Mouse (Mus musculus) midbrain, embryonic 16.5 days (tissue): ENCODE results near the gene Cgnl1. TPM values are rescaled to one million over a fixed set of nuclear protein-coding genes. Genes with fewer than 3 reads are reported as not detected.
A peak's percentile ranks its signal among the peaks of the same experiment; 100 is the strongest.

Experiments used
- ATAC-seq: fragments of 200-750 bp; cut with Nextera tagmentation; 2 replicates; pipeline ENCODE4 v1.8.0; 2017; ENCODE audit warnings: moderate TSS enrichment
- H3K27ac ChIP-seq: fragments of 300-500 bp; sonication (generic); 2 replicates; pipeline ENCODE4 v1.5.1; 2014; ENCODE audit warnings: mild to moderate bottlenecking, low read length, mixed read lengths
- H3K27me3 ChIP-seq: fragments of 300-500 bp; sonication (generic); 2 replicates; pipeline ENCODE4 v1.6.1; 2014; ENCODE audit warnings: low read depth, low read length, mixed read lengths; ENCODE audit not compliant: control insufficient read depth, insufficient read depth
- H3K36me3 ChIP-seq: fragments of 300-500 bp; sonication (generic); 2 replicates; pipeline ENCODE4 v1.6.1; 2014; ENCODE audit warnings: mild to moderate bottlenecking, low read length, moderate library complexity, mixed read lengths; ENCODE audit not compliant: control insufficient read depth, insufficient read depth
- H3K4me1 ChIP-seq: fragments of 300-500 bp; sonication (generic); 2 replicates; pipeline ENCODE4 v1.6.1; 2014; ENCODE audit warnings: mild to moderate bottlenecking, low read length, mixed read lengths; ENCODE audit not compliant: control insufficient read depth, insufficient read depth
- H3K4me2 ChIP-seq: fragments of 300-500 bp; sonication (generic); 2 replicates; pipeline ENCODE4 v1.6.1; 2014; ENCODE audit warnings: mild to moderate bottlenecking, low read length, mixed read lengths
- H3K4me3 ChIP-seq: fragments of 300-500 bp; sonication (generic); 2 replicates; pipeline ENCODE4 v1.5.1; 2014; ENCODE audit warnings: low read depth, mild to moderate bottlenecking, low read length, moderate library complexity, mixed read lengths
- H3K9ac ChIP-seq: fragments of 300-500 bp; sonication (generic); 2 replicates; pipeline ENCODE4 v1.6.1; 2014; ENCODE audit warnings: low read depth, low read length, mixed read lengths
- H3K9me3 ChIP-seq: fragments of 300-500 bp; sonication (generic); replicated peaks from 2 replicates; pipeline ENCODE4 v1.6.1; 2014; ENCODE audit warnings: mild to moderate bottlenecking, low read length, mixed read lengths; ENCODE audit not compliant: control insufficient read depth, poor library complexity, severe bottlenecking
- WGBS: fragments of 180-500 bp; shearing (Covaris S2); extraction: QIAGEN DNeasy Blood & Tissue Kit; methylation state at CpG from one replicate; pipeline ENCODE4 v1.1.7; 2014; 5-methylcytosine and 5-hydroxymethylcytosine counted together
- polyA plus RNA-seq: library from polyadenylated mRNA; unstranded; fragments of >200 nt; fragmentation: Nextera tagmentation; extraction: Ambion mirVana; gene quantifications from 2 replicates; pipeline ENCODE4 v1.2.1, GENCODE M21; 2015

The Cgnl1 gene
- polyA plus RNA-seq, 1 experiment from 2014 or later: 4.2 TPM

- ATAC-seq: no peak
- peaks cover 13% of the 10 kb centered on the region for H3K27me3 ChIP-seq
- no peaks in the 10 kb centered on the region for H3K9me3 ChIP-seq
- H3K27ac ChIP-seq: no peak overlapping the region
- WGBS: 91% methylated on average over 4 of the region's 4 CpGs
- no peaks in the 10 kb centered on the region for H3K36me3 ChIP-seq
- no peak overlapping the region for H3K9ac ChIP-seq
- H3K4me3 ChIP-seq: no peak overlapping the region
- H3K4me2 ChIP-seq: no peak overlapping the region
- peaks cover 11% of the 10 kb centered on the region for H3K4me1 ChIP-seq
Measured at GRCm38 (mm10) chr9:71761663-71762062, 9.7 kb downstream of the Cgnl1 start.

- H3K4me2 ChIP-seq: peak overlapping the region; percentile 19; the same call in 1 of the 2 replicates
- ATAC-seq: no peak
- no peak overlapping the region for H3K4me3 ChIP-seq
- no peaks in the 10 kb centered on the region for H3K9me3 ChIP-seq
- H3K9ac ChIP-seq: no peak overlapping the region
- 5% methylated on average over 14 of the region's 14 CpGs for WGBS
- H3K36me3 ChIP-seq: no peaks in the 10 kb centered on the region
- peaks cover 11% of the 10 kb centered on the region for H3K4me1 ChIP-seq
- H3K27ac ChIP-seq: no peak overlapping the region
- H3K27me3 ChIP-seq: peaks cover 12% of the 10 kb centered on the region
Measured at GRCm38 (mm10) chr9:71760518-71761141, 10.8 kb downstream of the Cgnl1 start.

- H3K27ac ChIP-seq: no peak overlapping the region
- peaks cover 5% of the 10 kb centered on the region for H3K27me3 ChIP-seq
- ATAC-seq: no peak
Measured at GRCm38 (mm10) chr9:71759893-71760292, 11.5 kb downstream of the Cgnl1 start.

GRCm38 (mm10) chr9:71757386-71757785 lies 14.0 kb downstream of the Cgnl1 start:
- no peak for ATAC-seq

More at GRCm38 (mm10) chr9:71759893-71760292, 11.5 kb downstream of the Cgnl1 start:
- Histone ChIP-seq H3K4me1 (peaks cover 11% of the 10 kb centered on the region), H3K4me3 (no peak overlapping the region), H3K9ac (no peak overlapping the region), H3K36me3 (no peaks in the 10 kb centered on the region), H3K9me3 (no peaks in the 10 kb centered on the region), H3K4me2 (no peak overlapping the region)
- WGBS: 12% methylated on average over 5 of the region's 5 CpGs

GRCm38 (mm10) chr9:71756916-71757315 lies 14.5 kb downstream of the Cgnl1 start:
- no peak for ATAC-seq
- WGBS: 44% methylated on average over 4 of the region's 4 CpGs
- Histone ChIP-seq H3K9ac (no peak overlapping the region), H3K4me3 (no peak overlapping the region), H3K4me2 (no peak overlapping the region), H3K36me3 (no peaks in the 10 kb centered on the region), H3K4me1 (peaks cover 11% of the 10 kb centered on the region), H3K27me3 (peaks cover 5% of the 10 kb centered on the region), H3K9me3 (no peaks in the 10 kb centered on the region), H3K27ac (no peak overlapping the region)

More at GRCm38 (mm10) chr9:71757386-71757785, 14.0 kb downstream of the Cgnl1 start:
- H3K4me2 ChIP-seq: no peak overlapping the region
- H3K4me1 ChIP-seq: peaks cover 11% of the 10 kb centered on the region
- no peaks in the 10 kb centered on the region for H3K9me3 ChIP-seq
- no peak overlapping the region for H3K27ac ChIP-seq
- peaks cover 5% of the 10 kb centered on the region for H3K27me3 ChIP-seq
- H3K4me3 ChIP-seq: no peak overlapping the region
- WGBS: 80% methylated on average over 8 of the region's 8 CpGs
- no peak overlapping the region for H3K9ac ChIP-seq
- H3K36me3 ChIP-seq: no peaks in the 10 kb centered on the region

GRCm38 (mm10) chr9:71753981-71754380 lies 17.4 kb downstream of the Cgnl1 start:
- no peaks in the 10 kb centered on the region for H3K9me3 ChIP-seq
- no peak overlapping the region for H3K27ac ChIP-seq
- peaks cover 3% of the 10 kb centered on the region for H3K27me3 ChIP-seq
- H3K4me3 ChIP-seq: no peak overlapping the region
- no peak overlapping the region for H3K9ac ChIP-seq
- H3K4me2 ChIP-seq: no peak overlapping the region
- H3K4me1 ChIP-seq: peaks cover 3% of the 10 kb centered on the region; the same call in 1 of the 2 replicates
- ATAC-seq: no peak
- no peaks in the 10 kb centered on the region for H3K36me3 ChIP-seq
- 61% methylated on average over 4 of the region's 4 CpGs for WGBS

- peaks cover 2% of the 10 kb centered on the region for H3K27me3 ChIP-seq
Measured at GRCm38 (mm10) chr9:71753529-71753928, 17.9 kb downstream of the Cgnl1 start.

GRCm38 (mm10) chr9:71753117-71753516 lies 18.3 kb downstream of the Cgnl1 start:
- Histone ChIP-seq H3K27ac (no peak overlapping the region), H3K4me3 (no peak overlapping the region), H3K9ac (no peak overlapping the region), H3K9me3 (no peaks in the 10 kb centered on the region), H3K27me3 (no peaks in the 10 kb centered on the region; the same call in 1 of the 2 replicates), H3K4me1 (peaks cover 3% of the 10 kb centered on the region; the same call in 1 of the 2 replicates), H3K4me2 (no peak overlapping the region), H3K36me3 (no peaks in the 10 kb centered on the region)
- WGBS: 58% methylated on average over 2 of the region's 2 CpGs
- no peak for ATAC-seq

More at GRCm38 (mm10) chr9:71753529-71753928, 17.9 kb downstream of the Cgnl1 start:
- Histone ChIP-seq H3K9me3 (no peaks in the 10 kb centered on the region), H3K27ac (no peak overlapping the region), H3K4me1 (peaks cover 3% of the 10 kb centered on the region; the same call in 1 of the 2 replicates), H3K36me3 (no peaks in the 10 kb centered on the region), H3K4me2 (no peak overlapping the region), H3K9ac (no peak overlapping the region), H3K4me3 (no peak overlapping the region)
- WGBS: 53% methylated on average over 4 of the region's 4 CpGs
- ATAC-seq: no peak

GRCm38 (mm10) chr9:71750015-71750672 lies 21.3 kb downstream of the Cgnl1 start:
- Histone ChIP-seq H3K36me3 (no peaks in the 10 kb centered on the region), H3K4me2 (no peak overlapping the region), H3K9ac (no peak overlapping the region), H3K9me3 (no peaks in the 10 kb centered on the region), H3K4me1 (peaks cover 3% of the 10 kb centered on the region; the same call in 1 of the 2 replicates), H3K27me3 (no peaks in the 10 kb centered on the region; the same call in 1 of the 2 replicates), H3K4me3 (no peak overlapping the region), H3K27ac (no peak overlapping the region)
- WGBS: 4% methylated on average over 4 of the region's 4 CpGs
- ATAC-seq: no peak
